Mouse (Mus musculus): ENCODE measurements around the gene Snx19.

DNA sequence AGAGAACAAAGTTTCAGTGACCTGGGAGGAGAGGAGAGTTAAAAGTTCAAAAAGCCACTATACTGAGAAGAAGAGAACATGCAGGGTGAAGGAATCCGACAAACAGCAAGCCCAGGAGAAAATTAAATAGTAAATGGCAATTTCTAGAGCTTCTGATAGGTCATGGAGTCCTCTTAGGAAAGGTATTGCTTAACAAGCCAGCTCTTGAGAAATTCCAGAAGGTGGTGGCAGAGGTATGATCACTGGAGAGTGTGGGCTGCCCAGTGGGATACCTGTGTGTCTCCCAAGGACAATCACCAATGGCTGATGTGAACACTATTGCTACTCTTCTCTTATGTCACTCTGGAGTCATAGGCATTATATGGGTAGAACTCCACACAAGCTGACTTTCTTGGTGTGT lies 19.2 kb downstream of the Snx19 start:
- no peak for TF ChIP-seq CTCF (IDR thresholded peaks at IDR 0.05; ENCODE audit: control insufficient read depth, insufficient read depth, insufficient replicate concordance, low read depth, low read length)
- TF ChIP-seq POLR2A (IDR thresholded peaks at IDR 0.05; ENCODE audit: control insufficient read depth, low read depth, low read length): no peak

All from testis, adult 2 months (tissue).